Mouse (Mus musculus): Measurements from ENCODE around the gene H2-T23.

DNA sequence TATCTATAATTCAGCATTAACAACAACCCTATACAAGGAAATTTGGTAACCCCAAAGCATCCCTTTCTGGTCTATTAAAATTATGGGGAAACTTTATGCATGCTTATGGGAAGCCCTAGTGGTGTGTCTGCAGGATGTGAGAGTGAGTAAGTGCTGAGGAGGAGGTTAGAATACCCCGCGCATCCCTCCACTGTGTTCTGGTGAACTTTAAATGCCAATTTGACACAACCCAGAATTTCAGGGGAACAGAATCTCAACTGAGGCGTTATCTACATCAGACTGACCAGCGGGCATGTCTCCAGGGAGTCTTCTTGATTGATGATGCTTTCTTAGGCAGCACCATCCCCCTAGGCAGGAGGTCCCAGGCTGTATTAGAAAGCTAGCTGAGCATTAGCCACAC, 6.8 kb downstream of the H2-T23 start:
- TF ChIP-seq EP300 (IDR thresholded peaks at IDR 0.05; ENCODE audit: insufficient read depth, low read depth, low read length): no peak
- no peak for TF ChIP-seq CTCF (IDR thresholded peaks at IDR 0.05; ENCODE audit: low read depth, low read length)

Data from ES-Bruce4 (cell line).